Mouse (Mus musculus) thymus, adult 2 months (tissue): ENCODE measurements at regions not wholly inside any gene's neighbourhood (a gene's known extent, or its start where the extent isn't known, plus 50 kb on each side); places are given as distances from the start of the nearest gene placed in this dataset.

Source experiments
- DNase-seq: peaks from one replicate; pipeline ENCODE4 v3.0.0; 2021
- H3K27ac ChIP-seq: fragments of 200-500 bp; 2 replicates; pipeline ENCODE4 v1.5.1; 2012; ENCODE audit warnings: low read length, control low read depth; ENCODE audit not compliant: control insufficient read depth, insufficient read depth
- H3K27me3 ChIP-seq: fragments of 200-500 bp; 2 replicates; pipeline ENCODE4 v1.6.1; 2012; ENCODE audit warnings: mild to moderate bottlenecking, low read length, moderate library complexity, mixed read lengths; ENCODE audit not compliant: control insufficient read depth, insufficient read depth
- H3K36me3 ChIP-seq: fragments of 200-500 bp; 2 replicates; pipeline ENCODE4 v1.6.1; 2012; ENCODE audit warnings: mild to moderate bottlenecking, low read length, moderate library complexity; ENCODE audit not compliant: control insufficient read depth, insufficient read depth
- H3K4me1 ChIP-seq: fragments of 200-500 bp; replicated peaks from 2 replicates; pipeline ENCODE4 v1.6.1; 2012; ENCODE audit warnings: low read length; ENCODE audit not compliant: control insufficient read depth, insufficient read depth
- H3K4me3 ChIP-seq: fragments of 200-500 bp; 2 replicates; pipeline ENCODE4 v1.5.1; 2012; ENCODE audit warnings: mild to moderate bottlenecking, low read length, control low read depth, moderate library complexity; ENCODE audit not compliant: control insufficient read depth, insufficient read depth
- CTCF ChIP-seq: fragments of 200-500 bp; IDR thresholded peaks from 2 replicates; pipeline ENCODE4 v1.5.1; 2012; ENCODE audit warnings: mild to moderate bottlenecking, control low read depth, low read length, moderate library complexity, borderline replicate concordance; ENCODE audit not compliant: control insufficient read depth, poor library complexity, insufficient read depth; ENCODE audit errors: extremely low read depth
- POLR2A ChIP-seq: fragments of 200-500 bp; IDR thresholded peaks from 2 replicates; pipeline ENCODE4 v1.6.1; 2012; ENCODE audit warnings: mild to moderate bottlenecking, low read length, control low read depth, moderate library complexity; ENCODE audit not compliant: control insufficient read depth, poor library complexity, insufficient read depth; ENCODE audit errors: extremely low read depth
- WGBS: fragments of 180-500 bp; shearing (Covaris S2); methylation state at CpG from one replicate; pipeline ENCODE4 v1.1.7; 2018; 5-methylcytosine and 5-hydroxymethylcytosine counted together

DNA sequence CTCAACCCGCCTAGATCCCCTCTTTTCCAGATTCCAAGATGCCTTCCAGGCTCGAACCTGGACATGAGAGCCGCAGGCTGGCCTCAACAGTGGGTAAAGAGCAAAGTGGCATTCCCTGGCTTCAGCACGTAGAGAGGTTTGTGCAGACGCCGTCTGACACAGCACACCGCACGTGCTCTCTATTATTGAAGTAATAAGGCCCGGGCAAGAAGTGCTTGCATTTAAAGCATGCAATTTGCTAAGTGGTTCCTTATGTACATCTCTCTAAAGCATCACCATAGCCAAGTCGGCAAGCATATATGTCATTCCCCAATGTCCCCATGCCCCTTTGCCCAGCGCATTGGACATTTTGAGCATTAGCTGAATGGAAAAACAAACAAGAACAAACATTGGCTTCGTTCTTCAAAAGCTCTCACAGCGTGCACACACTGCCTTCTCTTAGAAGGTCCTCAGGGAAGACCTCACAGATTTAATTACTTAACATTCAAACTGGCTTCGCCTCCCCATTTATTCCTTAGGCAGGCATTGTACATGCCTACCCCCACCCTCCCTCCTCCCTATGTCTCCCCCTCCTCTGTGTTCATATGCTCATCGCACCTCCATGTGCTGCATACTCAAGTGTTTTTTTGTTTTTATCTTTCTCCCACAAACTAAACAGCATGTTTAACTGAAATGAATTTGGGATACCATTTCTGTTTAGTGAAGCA lies 273.9 kb downstream of the Samd5 start:
- Histone ChIP-seq H3K27me3 (no peaks in the 10 kb centered on the region), H3K4me1 (no peaks in the 10 kb centered on the region), H3K36me3 (no peaks in the 10 kb centered on the region), H3K4me3 (no peak overlapping the region), H3K27ac (no peak overlapping the region)
- WGBS, result 96% methylated on average over 15 of the region's 15 CpGs
- no peak for TF ChIP-seq POLR2A
- TF ChIP-seq CTCF, result no peak
- DNase-seq, result no peak

DNA sequence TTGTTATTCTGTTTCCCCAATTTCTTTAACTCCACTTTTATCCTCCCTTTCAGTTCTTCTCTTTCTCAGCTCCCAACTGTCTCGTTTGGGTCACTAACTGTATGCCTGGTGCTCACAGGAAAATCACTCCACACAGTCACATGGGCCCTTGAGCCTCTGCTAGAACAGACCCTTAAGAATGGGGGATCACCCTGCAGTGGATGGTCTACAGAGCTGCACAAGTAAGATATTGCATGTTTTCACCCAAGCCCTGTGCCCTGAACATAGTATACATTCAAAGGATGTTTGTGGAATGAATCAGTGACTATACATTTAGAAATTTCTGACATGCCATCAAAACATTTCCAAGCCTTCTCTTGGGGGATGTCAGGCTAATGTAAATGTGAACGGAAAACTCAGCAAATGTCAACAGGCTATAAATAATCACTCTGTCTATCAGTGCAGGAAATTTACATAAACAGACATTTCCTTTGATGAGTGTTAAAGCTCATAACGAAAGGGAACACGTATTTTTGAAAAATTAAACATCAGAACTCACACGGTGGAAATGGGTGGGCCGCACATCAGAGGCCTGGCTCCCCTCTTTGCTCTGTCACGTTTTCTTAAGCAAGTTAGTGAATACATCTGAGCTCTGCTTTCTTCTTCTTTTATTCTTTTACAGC lies 297.4 kb downstream of the Samd5 start:
- no peak for DNase-seq
- TF ChIP-seq CTCF (no peak), POLR2A (no peak)
- no peaks in the 10 kb centered on the region for H3K36me3 ChIP-seq
- no peak overlapping the region for H3K27ac ChIP-seq
- no peak overlapping the region for H3K4me3 ChIP-seq
- 69% methylated on average over 7 of the region's 7 CpGs for WGBS
- H3K27me3 ChIP-seq, result no peaks in the 10 kb centered on the region
- no peaks in the 10 kb centered on the region for H3K4me1 ChIP-seq

DNA sequence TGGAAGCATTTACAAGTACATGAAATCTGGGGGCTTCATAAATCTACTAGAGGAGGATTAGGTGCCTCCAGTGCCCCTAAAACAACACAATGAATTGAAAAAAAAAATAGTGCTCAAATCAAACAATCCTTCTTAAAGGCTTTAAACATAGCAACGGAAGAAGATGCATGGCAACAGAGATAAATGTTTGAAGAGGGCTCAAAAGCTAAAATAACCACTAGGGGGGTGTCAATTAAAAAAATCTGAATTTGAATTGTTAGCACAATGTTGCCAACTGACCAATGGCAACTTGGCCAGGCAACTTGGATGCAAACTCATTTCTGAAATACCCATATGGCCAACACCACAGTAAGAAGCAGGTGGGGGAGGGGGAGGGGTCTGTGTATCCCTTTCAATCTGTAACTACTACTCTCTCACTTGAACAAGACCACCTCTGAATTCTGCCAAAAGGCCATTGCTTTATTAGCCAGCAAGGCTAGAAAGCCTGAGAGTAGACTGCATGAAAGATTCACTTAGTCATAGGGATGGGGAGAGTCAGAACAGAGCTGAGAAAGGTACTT lies 312.6 kb downstream of the Samd5 start:
- Histone ChIP-seq H3K27ac (no peak overlapping the region), H3K27me3 (no peaks in the 10 kb centered on the region), H3K4me3 (no peak overlapping the region), H3K4me1 (no peaks in the 10 kb centered on the region), H3K36me3 (no peaks in the 10 kb centered on the region)
- 82% methylated on average over 1 of the region's 1 CpGs for WGBS
- DNase-seq, result no peak
- TF ChIP-seq POLR2A, result no peak
- no peak for TF ChIP-seq CTCF

DNA sequence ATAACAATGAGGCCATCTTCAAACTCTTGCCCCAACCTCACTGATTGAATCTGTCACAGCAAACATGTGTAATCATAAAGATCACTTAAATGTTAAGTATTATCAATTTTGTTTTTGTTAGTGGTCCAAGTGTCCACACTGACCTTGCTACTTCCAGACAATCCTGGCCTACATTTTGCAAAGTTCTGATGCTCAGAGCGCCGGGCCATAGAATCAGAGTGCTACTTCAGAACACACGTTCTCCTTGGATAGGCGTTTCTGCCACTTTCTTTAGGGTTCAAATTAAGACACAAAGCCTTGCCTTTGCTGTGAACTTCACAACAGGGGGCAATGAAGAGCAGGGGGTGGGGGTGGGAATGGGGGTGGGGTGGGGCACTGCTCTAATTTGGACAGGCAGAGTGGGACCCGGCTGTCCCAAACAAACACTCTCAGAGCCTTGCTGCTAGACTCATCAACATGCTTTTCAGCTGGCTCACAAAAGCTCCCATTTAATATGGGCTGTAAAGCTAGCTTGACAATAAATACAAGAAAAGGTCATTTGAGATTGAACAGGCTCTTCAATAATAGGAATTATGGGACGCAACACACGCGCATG lies 336.7 kb downstream of the Samd5 start:
- DNase-seq, result no peak

DNA sequence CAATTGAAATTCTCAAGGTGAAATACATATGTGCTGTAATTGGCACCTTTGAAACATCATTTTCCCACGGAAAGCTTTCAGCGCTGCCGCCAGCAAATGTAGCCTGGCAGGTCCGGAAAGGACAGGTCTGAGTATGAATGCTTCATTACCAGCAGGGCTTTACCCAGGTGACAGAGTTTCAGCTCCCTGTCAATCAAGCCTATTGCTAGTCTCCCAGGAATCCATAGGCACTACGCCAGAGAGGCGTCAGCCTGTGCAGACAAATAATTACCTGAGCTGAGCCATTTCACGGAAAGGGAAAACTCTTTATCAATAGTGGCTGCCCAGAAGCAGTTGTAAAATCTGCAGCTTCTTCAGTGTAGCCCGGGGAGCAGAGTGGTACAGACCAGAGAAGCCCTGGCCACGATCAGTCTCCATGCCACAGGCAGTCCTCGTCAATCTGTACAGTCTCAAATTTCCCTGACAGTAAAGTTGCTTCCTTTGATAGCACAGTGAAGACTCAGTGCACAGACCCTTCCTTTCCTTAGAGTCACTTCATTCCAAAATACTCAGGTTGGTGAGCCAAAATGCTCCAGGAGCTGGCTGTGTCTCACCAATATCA lies 340.7 kb downstream of the Samd5 start:
- 90% methylated on average over 10 of the region's 10 CpGs for WGBS
- no peaks in the 10 kb centered on the region for H3K27me3 ChIP-seq
- no peak for TF ChIP-seq POLR2A
- TF ChIP-seq CTCF, result no peak
- no peak for DNase-seq
- H3K4me1 ChIP-seq, result no peaks in the 10 kb centered on the region
- H3K27ac ChIP-seq, result no peak overlapping the region
- no peak overlapping the region for H3K4me3 ChIP-seq
- no peaks in the 10 kb centered on the region for H3K36me3 ChIP-seq

More for the DNA sequence above, 336.7 kb downstream of the Samd5 start:
- no peaks in the 10 kb centered on the region for H3K4me1 ChIP-seq
- no peaks in the 10 kb centered on the region for H3K27me3 ChIP-seq
- no peak overlapping the region for H3K4me3 ChIP-seq
- no peaks in the 10 kb centered on the region for H3K36me3 ChIP-seq
- TF ChIP-seq CTCF (no peak), POLR2A (no peak)
- 98% methylated on average over 8 of the region's 8 CpGs for WGBS
- H3K27ac ChIP-seq, result no peak overlapping the region

DNA sequence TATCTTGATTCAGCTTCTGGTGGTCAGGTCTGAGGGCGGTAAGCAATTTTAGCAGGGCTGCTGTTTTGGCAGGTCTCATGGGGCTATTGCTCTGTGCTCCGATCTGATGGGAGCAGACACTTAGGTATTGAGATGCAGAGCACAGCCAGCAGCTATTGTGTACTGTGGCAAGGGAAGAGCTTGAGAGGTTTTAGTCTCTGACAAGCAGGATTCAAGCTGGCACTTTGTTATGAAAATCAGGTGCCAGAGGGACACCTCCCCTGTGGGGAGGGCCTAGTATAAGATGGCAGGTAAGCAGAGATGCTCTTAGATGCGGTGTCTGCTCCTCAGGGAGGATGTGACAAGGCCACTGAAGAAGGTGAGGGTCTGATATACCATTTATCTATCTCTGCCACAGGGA lies 343.3 kb downstream of the Samd5 start:
- Histone ChIP-seq H3K4me1 (no peaks in the 10 kb centered on the region), H3K27me3 (no peaks in the 10 kb centered on the region), H3K4me3 (no peak overlapping the region), H3K36me3 (no peaks in the 10 kb centered on the region), H3K27ac (no peak overlapping the region)
- WGBS, result 75% methylated on average over 3 of the region's 3 CpGs
- no peak for DNase-seq
- TF ChIP-seq POLR2A (no peak), CTCF (no peak)
